Mouse (Mus musculus): ENCODE data around the gene Pabpn1l.

Pabpn1l gene

GRCm38 (mm10) chr8:122648192-122648970 is 25.8 kb upstream of the Pabpn1l start:
- in situ Hi-C loops (cut with MboI, MseI) = loop anchor here (25.0 kb wide), 1 partner anchor 1336 kb away; no protein-coding TSS in a partner anchor

DNA sequence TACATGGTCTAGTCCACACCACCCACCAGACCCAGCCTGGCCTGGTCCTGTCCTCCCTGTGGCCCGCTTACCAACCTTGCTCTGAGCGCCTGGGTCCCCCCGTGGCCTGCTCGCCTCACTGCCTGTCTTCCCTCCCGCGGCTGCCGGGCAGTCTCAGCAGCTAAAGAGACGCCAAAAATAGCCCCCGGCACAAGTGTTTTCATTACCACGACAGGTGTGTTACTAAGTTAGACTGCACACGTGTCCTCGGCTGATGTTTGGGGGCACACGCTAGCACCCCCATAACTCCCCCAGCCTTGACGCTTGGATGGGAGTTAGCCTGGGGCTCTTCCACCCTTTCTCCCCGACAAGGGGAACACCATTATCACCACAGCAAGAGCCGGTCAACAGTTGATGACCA is 23.8 kb upstream of the Pabpn1l start:
- in situ Hi-C loops (cut with MboI, MseI) = loop anchor here (25.0 kb wide), 1 partner anchor 1334 kb away; no protein-coding TSS in a partner anchor

- in situ Hi-C loops (cut with MboI, MseI) = loop anchor here (25.0 kb wide), 1 partner anchor 1332 kb away; no protein-coding TSS in a partner anchor
These were observed 21.8 kb upstream of the Pabpn1l start for GRCm38 (mm10) chr8:122644175-122644954.

DNA sequence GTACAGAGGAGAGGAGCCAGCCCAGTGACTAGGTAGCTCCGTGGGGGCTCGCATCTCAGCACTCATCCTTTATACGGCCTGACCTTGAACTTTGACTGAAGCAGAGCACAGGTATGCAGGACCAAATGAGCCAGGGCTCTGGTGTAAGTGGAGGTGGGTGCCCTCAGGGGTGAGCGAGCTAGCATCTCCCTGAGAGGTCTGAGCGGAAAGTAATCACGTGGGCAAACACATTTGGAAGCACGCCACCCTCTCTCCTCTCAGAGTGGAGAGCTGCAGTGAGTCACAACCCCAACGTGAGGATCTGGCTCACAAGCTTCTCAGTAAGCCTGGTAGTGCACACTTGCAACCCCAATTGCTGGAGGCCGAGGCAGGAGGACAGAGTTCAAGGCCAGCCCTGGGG is 19.5 kb upstream of the Pabpn1l start:
- in situ Hi-C loops (cut with MboI, MseI) = loop anchor here (25.0 kb wide), 1 partner anchor 1330 kb away; no protein-coding TSS in a partner anchor

DNA sequence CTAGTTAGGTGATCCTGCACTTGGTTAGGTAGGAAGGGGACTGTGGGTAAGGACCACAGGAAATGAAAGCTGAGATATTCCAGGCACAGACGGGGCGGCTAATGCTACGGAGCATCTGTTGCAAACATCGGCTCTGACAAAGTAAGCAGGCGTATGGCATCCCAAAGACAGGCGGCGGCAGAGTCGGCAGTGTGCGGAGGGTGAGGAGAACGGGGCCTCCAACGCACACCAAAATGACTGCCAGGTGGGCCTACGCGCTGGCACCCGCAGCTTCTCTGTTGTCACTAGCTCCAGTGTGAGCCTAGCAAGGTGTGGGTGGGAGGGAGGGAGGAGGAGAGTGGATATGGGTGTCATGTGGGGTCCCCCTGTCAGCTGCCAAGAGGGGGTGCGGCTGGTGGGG is 18.9 kb upstream of the Pabpn1l start:
- in situ Hi-C loops (cut with MboI, MseI) = loop anchor here (25.0 kb wide), 1 partner anchor 1329 kb away; no protein-coding TSS in a partner anchor

DNA sequence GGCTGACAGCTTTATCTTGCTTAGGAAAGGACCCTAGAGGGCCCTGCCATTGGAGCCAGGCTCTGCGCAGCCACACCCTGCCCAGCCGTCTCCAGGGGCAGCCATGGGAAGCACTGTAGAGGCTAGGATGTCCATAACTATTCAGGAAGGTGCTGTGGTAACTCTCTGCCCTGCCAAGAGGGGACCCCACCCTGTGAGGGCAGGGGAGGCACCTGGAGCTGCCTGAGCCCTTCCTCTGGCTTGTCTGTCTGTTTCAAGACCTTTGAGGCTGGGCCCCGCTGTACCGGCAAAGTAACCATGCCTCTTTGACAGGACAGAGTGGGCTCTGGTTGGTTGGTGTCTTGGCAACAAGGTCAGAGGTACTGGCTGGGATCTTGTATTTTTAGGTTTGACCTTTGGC is 18.3 kb upstream of the Pabpn1l start:
- in situ Hi-C loops (cut with MboI, MseI) = loop anchor here (25.0 kb wide), 1 partner anchor 1329 kb away; no protein-coding TSS in a partner anchor

- in situ Hi-C loops (cut with MboI, MseI) = loop anchor here (25.0 kb wide), 1 partner anchor 1327 kb away; no protein-coding TSS in a partner anchor
These were observed 17.1 kb upstream of the Pabpn1l start for GRCm38 (mm10) chr8:122639521-122640248.

GRCm38 (mm10) chr8:122638601-122639000 is 16.1 kb upstream of the Pabpn1l start:
- in situ Hi-C loops (cut with MboI, MseI) = loop anchor here (25.0 kb wide), 1 partner anchor 1326 kb away; no protein-coding TSS in a partner anchor

GRCm38 (mm10) chr8:122637230-122637629 is 14.7 kb upstream of the Pabpn1l start:
- in situ Hi-C loops (cut with MboI, MseI) = loop anchor here (25.0 kb wide), 1 partner anchor 1325 kb away; no protein-coding TSS in a partner anchor

DNA sequence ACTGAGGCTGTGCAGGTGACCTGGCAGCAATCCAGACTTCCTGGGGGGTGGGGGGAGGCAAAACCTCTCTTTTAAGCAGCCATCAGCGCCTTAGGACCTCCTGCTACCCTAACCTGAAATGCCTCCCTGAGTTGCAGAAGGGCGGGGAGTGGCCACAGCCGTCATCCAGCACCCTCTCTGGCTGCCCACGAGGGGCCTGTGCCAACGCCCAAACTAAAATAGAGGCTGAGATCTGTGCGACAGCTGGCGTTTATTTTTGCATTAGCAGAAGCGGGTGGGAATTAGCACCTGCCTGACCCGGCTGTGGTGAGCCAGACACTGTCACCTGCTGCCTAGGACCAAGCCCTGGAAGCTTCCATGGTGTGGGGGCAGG is 14.2 kb upstream of the Pabpn1l start:
- in situ Hi-C loops (cut with MboI, MseI) = loop anchor here (25.0 kb wide), 1 partner anchor 1324 kb away; no protein-coding TSS in a partner anchor

DNA sequence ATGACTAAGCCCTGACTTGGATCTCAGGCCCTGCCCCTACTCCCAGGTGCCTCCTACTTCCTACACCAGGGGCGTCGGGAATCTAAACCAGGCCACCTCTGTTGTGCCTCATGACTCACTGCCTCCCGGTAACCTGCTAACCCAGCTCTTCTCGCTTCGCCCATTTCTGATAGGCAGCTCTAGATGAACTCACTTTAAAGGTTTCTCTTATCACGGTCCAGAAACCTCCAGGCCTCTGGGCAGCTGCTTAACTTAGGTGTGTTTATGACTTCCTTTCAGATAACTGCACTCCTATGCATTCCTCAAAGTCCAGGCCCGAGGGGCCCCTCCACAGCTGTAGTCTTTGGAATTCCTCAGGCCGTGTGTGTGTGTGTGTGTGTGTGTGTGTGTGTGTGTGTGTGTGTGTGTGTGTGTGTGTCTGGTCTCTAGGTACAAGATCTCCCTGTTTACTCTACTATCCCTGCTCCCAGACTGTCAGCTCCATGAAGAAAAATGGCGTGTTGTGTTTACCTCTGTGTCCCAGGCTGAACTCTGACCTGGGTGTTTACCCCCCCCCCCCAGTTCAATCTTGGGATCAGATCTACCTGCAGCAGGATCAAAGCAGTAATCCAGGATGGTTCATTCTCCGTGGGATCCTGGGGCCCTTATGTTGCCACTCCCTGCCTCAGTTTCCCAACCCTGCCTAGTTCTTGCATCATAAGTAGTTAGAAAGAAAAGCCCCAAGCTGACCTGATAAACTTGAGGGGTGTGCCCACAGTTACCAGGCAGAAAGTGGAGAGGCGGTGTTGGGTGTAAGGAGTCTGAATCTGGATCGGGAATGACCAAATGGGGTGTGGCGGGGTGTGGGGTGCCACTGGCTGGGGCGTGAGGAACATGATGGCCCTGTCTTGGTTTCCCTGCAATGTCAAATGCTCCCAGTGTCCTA is 13.6 kb upstream of the Pabpn1l start:
- in situ Hi-C loops (cut with MboI, MseI) = loop anchor here (25.0 kb wide), 1 partner anchor 1324 kb away; no protein-coding TSS in a partner anchor

DNA sequence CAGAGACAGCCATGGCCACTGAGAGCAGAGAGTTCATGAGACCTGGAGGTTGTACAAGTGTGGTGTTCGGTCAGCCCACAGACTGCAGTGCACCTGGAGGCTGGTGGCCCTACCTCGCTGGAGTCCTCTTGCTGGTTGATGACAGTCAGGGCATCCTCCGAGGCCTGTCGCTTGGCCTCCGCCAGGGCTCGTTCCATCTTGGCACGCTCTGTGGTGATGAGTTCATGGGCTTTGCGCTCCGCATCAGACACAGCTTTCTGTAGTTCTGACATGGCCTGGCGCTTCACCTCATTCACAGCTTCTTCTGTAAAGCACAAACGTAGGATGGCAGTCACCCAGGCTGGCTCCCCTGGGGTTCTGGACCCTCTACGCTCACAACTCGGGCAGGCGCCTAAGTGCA is 10.7 kb upstream of the Pabpn1l start:
- in situ Hi-C loops (cut with MboI, MseI) = loop anchor here (25.0 kb wide), 1 partner anchor 1321 kb away; no protein-coding TSS in a partner anchor

DNA sequence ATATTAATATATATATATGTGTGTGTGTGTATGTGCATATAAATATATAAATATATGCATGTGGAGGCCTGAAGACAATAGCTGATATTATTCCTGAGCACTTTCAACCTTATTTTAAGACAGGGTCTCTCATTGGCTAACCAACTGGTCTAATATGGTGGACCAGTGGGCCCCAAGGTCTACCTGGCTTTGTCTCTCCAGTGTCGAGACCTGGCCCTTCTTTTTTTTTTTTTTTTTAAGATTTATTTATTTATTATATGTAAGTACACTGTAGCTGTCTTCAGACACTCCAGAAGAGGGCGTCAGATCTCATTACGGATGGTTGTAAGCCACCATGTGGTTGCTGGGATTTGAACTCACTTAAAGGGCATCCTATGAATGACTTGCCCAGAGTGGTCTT is 9.6 kb upstream of the Pabpn1l start:
- in situ Hi-C loops (cut with MboI, MseI) = loop anchor here (25.0 kb wide), 1 partner anchor 1320 kb away; no protein-coding TSS in a partner anchor

- in situ Hi-C loops (cut with MboI, MseI) = loop anchor here (25.0 kb wide), 1 partner anchor 1318 kb away; no protein-coding TSS in a partner anchor
These were observed 8.2 kb upstream of the Pabpn1l start for GRCm38 (mm10) chr8:122630696-122631095.

GRCm38 (mm10) chr8:122629388-122629787 is 6.8 kb upstream of the Pabpn1l start:
- in situ Hi-C loops (cut with MboI, MseI) = loop anchor here (25.0 kb wide), 1 partner anchor 1317 kb away; no protein-coding TSS in a partner anchor

GRCm38 (mm10) chr8:122626896-122627295 is 4.4 kb upstream of the Pabpn1l start:
- in situ Hi-C loops (cut with MboI, MseI) = loop anchor here (25.0 kb wide), 1 partner anchor 1315 kb away; no protein-coding TSS in a partner anchor

DNA sequence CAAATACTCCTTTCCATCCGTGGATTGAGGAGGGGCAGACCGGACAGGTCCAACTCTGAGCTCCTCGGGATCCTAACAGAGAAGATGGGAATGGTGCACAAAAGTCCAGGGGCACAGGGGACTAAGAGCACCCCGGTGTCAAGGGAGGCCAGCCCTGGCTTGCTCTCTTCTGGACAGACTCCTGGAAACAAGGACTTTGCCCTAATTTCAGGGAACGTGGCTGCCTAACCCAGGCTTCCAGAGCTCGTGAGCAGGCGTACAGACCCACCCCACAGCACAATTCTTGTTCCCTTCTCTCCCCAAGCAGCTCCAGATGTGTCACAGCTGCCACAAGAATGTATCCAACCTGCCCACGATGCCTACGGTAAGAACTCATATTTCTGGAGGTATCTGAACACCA is 3.3 kb upstream of the Pabpn1l start:
- in situ Hi-C loops (cut with MboI, MseI) = loop anchor here (25.0 kb wide), 1 partner anchor 1314 kb away; no protein-coding TSS in a partner anchor

GRCm38 (mm10) chr8:122624653-122625052 is 2.1 kb upstream of the Pabpn1l start:
- in situ Hi-C loops (cut with MboI, MseI) = loop anchor here (5.0 to 25.0 kb wide), 2 partner anchors 203 to 1312 kb away; no protein-coding TSS in a partner anchor

- in situ Hi-C loops (cut with MboI, MseI) = loop anchor here (5.0 kb wide), 1 partner anchor 203 kb away; no protein-coding TSS in a partner anchor
These were observed 1.5 kb upstream of the Pabpn1l start for GRCm38 (mm10) chr8:122623844-122624642.
